Mouse (Mus musculus) myocyte (in vitro differentiated cells): ENCODE measurements at regions not wholly inside any gene's neighbourhood (a gene's known extent, or its start where the extent isn't known, plus 50 kb on each side); places are given as distances from the start of the nearest gene placed in this dataset.
A peak's percentile ranks its signal among the peaks of the same experiment; 100 is the strongest.

Experiments used
- H3K27me3 ChIP-seq: one replicate; pipeline ENCODE4 v1.6.1; 2011; ENCODE audit not compliant: control insufficient read depth, insufficient read depth, insufficient read length
- H3K36me3 ChIP-seq: one replicate; pipeline ENCODE4 v1.6.1; 2011; ENCODE audit not compliant: control insufficient read depth, insufficient read depth
- H3K4me2 ChIP-seq: one replicate; pipeline ENCODE4 v1.6.1; 2011; ENCODE audit warnings: low read depth, control low read depth
- H3K4me3 ChIP-seq: one replicate; pipeline ENCODE4 v1.5.1; 2011; ENCODE audit warnings: mild to moderate bottlenecking, control low read depth, moderate library complexity
- H3K79me2 ChIP-seq: one replicate; pipeline ENCODE4 v1.6.1; 2011; ENCODE audit not compliant: control insufficient read depth, insufficient read depth
- H3ac ChIP-seq: one replicate; pipeline ENCODE4 v1.6.1; 2011; ENCODE audit not compliant: control insufficient read depth, insufficient read length
- CEBPB ChIP-seq: IDR thresholded peaks from 2 replicates; pipeline ENCODE4 v1.6.1; 2011; ENCODE audit warnings: mild to moderate bottlenecking, moderate library complexity; ENCODE audit not compliant: poor library complexity, insufficient read depth, severe bottlenecking
- E2F4 ChIP-seq: IDR thresholded peaks from one replicate; pipeline ENCODE4 v1.6.1; 2011; ENCODE audit warnings: mild to moderate bottlenecking, control low read depth, moderate library complexity; ENCODE audit not compliant: insufficient read depth
- MAX ChIP-seq: IDR thresholded peaks from one replicate; pipeline ENCODE4 v1.6.1; 2011; ENCODE audit warnings: low read depth, mild to moderate bottlenecking, control low read depth
- MYOD1 ChIP-seq, 3 experiments: IDR thresholded peaks; one replicate each; pipeline ENCODE4 v1.6.1; 2011; ENCODE audit warnings: control low read depth in 2 of 3, low read depth in 2 of 3, mild to moderate bottlenecking in 2 of 3, moderate library complexity in 1 of 3; ENCODE audit not compliant: insufficient read length in 2 of 3, control insufficient read depth in 1 of 3
- MYOG ChIP-seq, 3 experiments: IDR thresholded peaks; one replicate each; pipeline ENCODE4 v1.6.1; 2011; ENCODE audit warnings: control low read depth in 2 of 3, low read depth in 2 of 3, mild to moderate bottlenecking in 2 of 3; ENCODE audit not compliant: insufficient read length in 2 of 3, control insufficient read depth in 1 of 3, insufficient read depth in 1 of 3
- POLR2A ChIP-seq: IDR thresholded peaks from one replicate; pipeline ENCODE4 v1.6.1; 2011; ENCODE audit warnings: low read depth, mild to moderate bottlenecking, control low read depth, moderate library complexity; ENCODE audit not compliant: insufficient read length
- POLR2AphosphoS2 ChIP-seq: IDR thresholded peaks from one replicate; pipeline ENCODE4 v1.6.1; 2011; ENCODE audit warnings: low read depth, control low read depth; ENCODE audit not compliant: insufficient read length
- REST ChIP-seq: IDR thresholded peaks from one replicate; pipeline ENCODE4 v1.6.1; 2011; ENCODE audit warnings: mild to moderate bottlenecking, control low read depth, moderate library complexity; ENCODE audit not compliant: insufficient read depth, insufficient read length
- SRF ChIP-seq: IDR thresholded peaks from one replicate; pipeline ENCODE4 v1.6.1; 2011; ENCODE audit warnings: low read depth; ENCODE audit not compliant: control insufficient read depth, insufficient read length
- TCF12 ChIP-seq: IDR thresholded peaks from one replicate; pipeline ENCODE4 v1.6.1; 2011; ENCODE audit warnings: mild to moderate bottlenecking, control low read depth; ENCODE audit not compliant: poor library complexity, insufficient read depth, severe bottlenecking
- TCF3 ChIP-seq: IDR thresholded peaks from one replicate; pipeline ENCODE4 v1.6.1; 2011; ENCODE audit warnings: low read depth, control low read depth; ENCODE audit not compliant: insufficient read length
- USF1 ChIP-seq: IDR thresholded peaks from one replicate; pipeline ENCODE4 v1.6.1; 2011; ENCODE audit warnings: low read depth, mild to moderate bottlenecking, control low read depth, moderate library complexity

- Histone ChIP-seq H3K4me3 (no peak overlapping the region), H3K36me3 (no peaks in the 10 kb centered on the region), H3ac (no peak overlapping the region), H3K79me2 (no peaks in the 10 kb centered on the region), H3K4me2 (no peak overlapping the region), H3K27me3 (no peaks in the 10 kb centered on the region)
- TF ChIP-seq MYOD1 (IDR thresholded peaks at IDR 0.05; ENCODE audit: control insufficient read depth in 1 of 3, insufficient read length in 2 of 3, low read depth in 2 of 3) (peak in 2 of 3 experiments; percentile 70 to 79), USF1 (no peak), MYOG (IDR thresholded peaks at IDR 0.05; ENCODE audit: control insufficient read depth in 1 of 3, insufficient read depth in 1 of 3, insufficient read length in 2 of 3, low read depth in 2 of 3) (peak in 2 of 3 experiments; percentile 13 to 71)
These were observed 260.4 kb downstream of the Tle3 start for GRCm38 (mm10) chr9:61632602-61633001.

GRCm38 (mm10) chr9:61631097-61631496 is 258.9 kb downstream of the Tle3 start:
- TF ChIP-seq MYOD1 (IDR thresholded peaks at IDR 0.05; ENCODE audit: control insufficient read depth in 1 of 3, insufficient read length in 2 of 3, low read depth in 2 of 3) (no peak), POLR2A (no peak), USF1 (no peak), REST (no peak), SRF (no peak), E2F4 (no peak), MAX (no peak), POLR2AphosphoS2 (no peak), TCF12 (no peak), CEBPB (no peak), TCF3 (no peak), MYOG (IDR thresholded peaks at IDR 0.05; ENCODE audit: control insufficient read depth in 1 of 3, insufficient read depth in 1 of 3, insufficient read length in 2 of 3, low read depth in 2 of 3) (no peak)
- no peaks in the 10 kb centered on the region for H3K27me3 ChIP-seq
- no peak overlapping the region for H3ac ChIP-seq
- H3K79me2 ChIP-seq: no peaks in the 10 kb centered on the region
- no peak overlapping the region for H3K4me2 ChIP-seq
- H3K36me3 ChIP-seq: no peaks in the 10 kb centered on the region
- H3K4me3 ChIP-seq: no peak overlapping the region

GRCm38 (mm10) chr9:61627801-61628574 is 255.8 kb downstream of the Tle3 start:
- Histone ChIP-seq H3K27me3 (no peaks in the 10 kb centered on the region), H3K79me2 (no peaks in the 10 kb centered on the region), H3ac (no peak overlapping the region), H3K36me3 (no peaks in the 10 kb centered on the region), H3K4me3 (no peak overlapping the region), H3K4me2 (no peak overlapping the region)
- TF ChIP-seq MYOD1 (IDR thresholded peaks at IDR 0.05; ENCODE audit: control insufficient read depth in 1 of 3, insufficient read length in 2 of 3, low read depth in 2 of 3): peak in 1 of 3 experiments; percentile 15
- TF ChIP-seq TCF3: no peak

- Histone ChIP-seq H3K79me2 (no peaks in the 10 kb centered on the region), H3K27me3 (no peaks in the 10 kb centered on the region), H3ac (no peak overlapping the region), H3K4me3 (no peak overlapping the region), H3K4me2 (no peak overlapping the region), H3K36me3 (no peaks in the 10 kb centered on the region)
- no peak for TF ChIP-seq TCF3
- TF ChIP-seq MYOG (IDR thresholded peaks at IDR 0.05; ENCODE audit: control insufficient read depth in 1 of 3, insufficient read depth in 1 of 3, insufficient read length in 2 of 3, low read depth in 2 of 3): no peak
- TF ChIP-seq E2F4: no peak
- TF ChIP-seq REST: no peak
- no peak for TF ChIP-seq SRF
- TF ChIP-seq USF1: no peak
- no peak for TF ChIP-seq MAX
- TF ChIP-seq TCF12: no peak
- TF ChIP-seq POLR2A: no peak
- TF ChIP-seq POLR2AphosphoS2: no peak
- no peak for TF ChIP-seq MYOD1 (IDR thresholded peaks at IDR 0.05; ENCODE audit: control insufficient read depth in 1 of 3, insufficient read length in 2 of 3, low read depth in 2 of 3)
- no peak for TF ChIP-seq CEBPB
These were observed 250.8 kb downstream of the Tle3 start for GRCm38 (mm10) chr9:61622933-61623332.

GRCm38 (mm10) chr9:61621939-61622338 is 249.8 kb downstream of the Tle3 start:
- no peaks in the 10 kb centered on the region for H3K36me3 ChIP-seq
- no peaks in the 10 kb centered on the region for H3K79me2 ChIP-seq
- H3K27me3 ChIP-seq: no peaks in the 10 kb centered on the region
- TF ChIP-seq REST (no peak), MYOG (IDR thresholded peaks at IDR 0.05; ENCODE audit: control insufficient read depth in 1 of 3, insufficient read depth in 1 of 3, insufficient read length in 2 of 3, low read depth in 2 of 3) (no peak), E2F4 (no peak), MAX (no peak), POLR2AphosphoS2 (no peak)
- H3ac ChIP-seq: no peak overlapping the region
- H3K4me3 ChIP-seq: no peak overlapping the region
- H3K4me2 ChIP-seq: no peak overlapping the region
